Mouse (Mus musculus): ENCODE measurements around the gene Atp8a2.

Gene Atp8a2

GRCm38 (mm10) chr14:60148893-60149292, 48.1 kb downstream of the Atp8a2 start:
- DNase-seq, result peak; percentile 45

GRCm38 (mm10) chr14:60143234-60143633, 53.7 kb downstream of the Atp8a2 start:
- peak; percentile 29 for DNase-seq

- peak; percentile 28 for DNase-seq
These were observed 58.6 kb downstream of the Atp8a2 start for GRCm38 (mm10) chr14:60138339-60138738.

GRCm38 (mm10) chr14:60137812-60138211, 59.2 kb downstream of the Atp8a2 start:
- peak; percentile 17 for DNase-seq

DNA sequence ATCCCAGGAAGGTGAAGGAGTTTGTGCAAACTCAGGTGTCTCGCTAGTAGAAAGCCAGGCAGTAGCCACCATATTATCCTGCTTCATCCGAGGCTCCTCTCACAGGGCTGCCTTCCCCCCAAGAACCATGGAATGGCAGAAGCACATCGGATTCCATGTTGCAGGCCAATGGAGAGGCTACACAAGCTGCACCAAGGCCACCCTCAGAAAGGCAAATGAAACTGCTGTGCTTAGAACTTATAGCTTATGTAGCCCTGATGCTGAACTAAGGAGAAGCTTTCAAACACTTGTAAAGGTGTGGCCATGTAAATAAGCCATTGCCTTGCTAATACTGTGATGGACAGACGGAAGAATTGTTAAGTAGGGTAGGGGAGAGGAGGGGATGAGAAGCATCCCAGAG, 61.2 kb downstream of the Atp8a2 start:
- DNase-seq, result peak; percentile 59

DNA sequence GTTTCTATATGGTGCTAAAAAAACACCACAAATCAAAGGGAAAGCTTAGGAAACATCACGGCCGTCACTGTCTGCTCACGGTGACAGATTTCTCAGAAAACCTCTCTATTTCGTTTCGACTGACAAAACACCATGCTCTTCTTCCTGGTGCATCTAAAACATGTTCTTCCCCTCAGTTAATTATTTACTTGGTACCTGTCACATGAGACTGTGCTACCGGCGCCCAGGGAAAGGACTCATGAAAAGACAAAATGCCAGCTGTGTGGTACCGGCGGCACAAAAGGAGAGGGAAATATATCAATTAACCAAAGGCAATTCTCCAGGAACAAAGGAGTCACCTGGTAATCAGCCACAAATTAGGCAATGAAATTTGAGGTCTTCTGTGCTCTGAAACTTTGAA, 62.3 kb downstream of the Atp8a2 start:
- DNase-seq, result peak; percentile 73

- DNase-seq, result peak; percentile 66
These were observed 65.6 kb downstream of the Atp8a2 start for GRCm38 (mm10) chr14:60131196-60131876.

DNA sequence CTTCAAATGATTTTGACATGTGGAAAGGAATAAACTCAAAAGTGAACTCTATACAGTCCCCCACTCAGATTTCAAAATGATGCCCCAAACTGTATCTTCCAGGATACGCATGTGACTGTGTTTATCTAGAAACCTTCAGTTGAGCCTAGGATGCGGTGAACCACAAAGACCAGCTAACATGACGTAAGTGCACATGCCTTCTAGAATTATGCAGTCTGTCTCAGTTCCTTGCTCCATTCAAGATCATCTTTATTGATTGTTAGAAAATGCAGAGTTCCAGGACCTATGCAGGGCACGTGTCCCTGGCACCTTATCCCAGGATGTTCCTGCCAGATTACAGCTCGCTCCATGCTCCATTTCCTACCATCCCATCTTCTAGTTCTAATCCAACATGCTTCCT, 67.4 kb downstream of the Atp8a2 start:
- DNase-seq, result peak; percentile 63

DNA sequence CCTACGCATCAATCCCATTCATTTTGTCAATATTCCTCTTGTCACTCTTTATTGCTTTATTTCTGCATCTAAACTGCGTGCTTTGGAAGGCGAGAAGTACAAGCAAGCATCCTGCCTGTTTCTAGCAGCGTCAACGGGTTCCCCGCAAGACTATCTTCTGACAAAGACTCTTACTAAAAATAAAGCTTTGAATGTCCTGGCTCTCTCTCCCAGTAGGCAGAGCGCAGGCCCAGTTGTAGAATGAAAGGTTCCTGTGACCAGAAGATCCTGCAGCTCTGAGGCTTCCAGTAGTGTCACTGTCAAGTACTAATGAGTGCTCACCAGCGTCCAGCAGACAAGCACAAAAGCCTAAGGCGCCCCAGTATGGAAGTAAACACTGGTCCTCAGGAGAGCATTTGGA, 71.8 kb downstream of the Atp8a2 start:
- peak; percentile 43 for DNase-seq

GRCm38 (mm10) chr14:60121572-60121971, 75.4 kb downstream of the Atp8a2 start:
- DNase-seq, result peak; percentile 53

- DNase-seq, result peak; percentile 7
These were observed 79.0 kb downstream of the Atp8a2 start for GRCm38 (mm10) chr14:60117792-60118585.

DNA sequence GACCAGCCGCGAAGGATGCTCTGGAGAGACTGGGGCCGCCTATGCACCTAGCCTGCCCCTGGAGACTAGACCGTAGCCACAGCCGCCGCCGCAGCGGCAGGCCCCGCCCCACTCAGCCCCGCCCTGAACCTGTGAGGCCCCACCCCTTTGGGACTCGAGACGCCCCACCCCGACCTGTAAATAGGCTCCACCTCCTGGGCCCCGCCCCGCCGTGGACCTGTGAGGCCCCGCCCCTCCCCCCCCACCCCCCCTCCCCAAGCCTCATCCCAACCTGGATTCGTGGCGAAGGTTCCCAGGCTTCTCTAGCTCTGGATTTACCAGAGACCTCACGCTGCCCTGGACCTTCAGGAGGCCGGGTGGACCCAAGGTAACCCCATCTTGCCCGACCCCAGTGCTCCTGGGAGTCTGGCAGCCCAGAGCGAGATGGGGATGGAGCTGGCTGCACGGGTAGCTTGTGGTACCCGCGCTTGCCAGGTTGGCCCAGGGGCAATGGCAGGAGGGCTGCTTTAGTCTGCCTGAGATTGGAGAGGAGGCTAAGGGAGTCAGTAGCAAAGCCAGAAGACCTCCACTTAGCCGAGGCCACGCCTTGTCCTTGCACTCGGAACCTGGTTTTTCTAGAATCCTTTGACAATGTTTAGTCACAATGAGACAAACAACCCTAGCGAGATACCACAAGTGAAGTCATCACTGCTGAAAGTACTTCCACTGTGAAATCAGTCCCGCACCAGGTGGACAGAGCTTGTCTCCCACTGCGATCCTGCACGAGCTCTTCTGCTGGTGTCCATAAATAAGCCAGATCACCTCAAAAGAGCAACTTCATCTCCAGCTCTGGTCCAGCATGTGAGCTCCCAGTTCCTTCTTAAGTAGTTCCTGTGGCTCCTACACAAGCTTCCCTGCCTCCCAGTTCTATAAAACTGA, 109.9 kb downstream of the Atp8a2 start:
- DNase-seq, result peak; percentile 80

- peak; percentile 75 for DNase-seq
These were observed 110.6 kb downstream of the Atp8a2 start for GRCm38 (mm10) chr14:60086254-60086807.

DNA sequence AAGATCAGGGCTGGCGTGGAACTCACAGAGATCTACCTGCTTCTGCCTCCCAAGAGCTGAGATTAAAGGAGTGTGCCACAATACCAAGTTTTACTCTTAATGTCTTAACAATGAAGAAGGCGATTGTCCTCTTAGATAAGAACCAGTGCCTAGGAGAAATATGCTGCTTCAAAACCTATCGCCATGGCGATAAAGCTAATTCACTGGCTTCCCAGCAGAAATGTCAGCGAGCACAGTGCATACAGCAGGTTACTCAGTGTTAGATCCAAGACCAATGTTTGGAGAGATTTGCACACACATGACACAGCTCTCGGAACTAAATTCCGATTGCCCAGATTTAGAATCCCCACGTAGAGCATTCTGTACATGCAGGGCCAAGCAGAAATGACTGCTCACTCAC, 114.2 kb downstream of the Atp8a2 start:
- peak; percentile 8 for DNase-seq

GRCm38 (mm10) chr14:60072496-60072895, 124.5 kb downstream of the Atp8a2 start:
- peak; percentile 56 for DNase-seq

- DNase-seq, result peak; percentile 74
These were observed 131.8 kb downstream of the Atp8a2 start for GRCm38 (mm10) chr14:60065186-60065585.

- DNase-seq, result peak; percentile 50
These were observed 136.0 kb downstream of the Atp8a2 start for GRCm38 (mm10) chr14:60061023-60061422.

DNA sequence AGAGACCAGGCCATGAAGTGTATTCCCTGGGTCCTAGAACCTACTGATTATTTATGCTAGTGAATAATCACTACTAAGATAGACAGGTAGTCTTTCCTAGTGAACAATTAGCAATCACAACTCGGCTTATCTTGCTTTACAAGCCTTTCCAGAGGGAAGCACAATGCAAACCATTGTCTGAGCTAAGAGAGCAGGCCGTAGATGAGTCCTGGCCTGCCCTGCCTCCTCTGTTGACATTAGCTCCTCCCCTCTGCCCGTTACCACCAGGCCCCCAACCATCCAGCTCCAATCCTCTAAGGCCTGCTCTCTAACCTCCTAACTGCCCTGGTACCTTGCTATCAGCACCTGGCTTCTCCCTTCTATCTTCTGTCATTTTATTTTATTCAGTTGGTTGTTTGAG, 138.1 kb downstream of the Atp8a2 start:
- DNase-seq, result no peak

GRCm38 (mm10) chr14:60055231-60055630, 141.7 kb downstream of the Atp8a2 start:
- DNase-seq, result peak; percentile 54

- DNase-seq, result no peak
These were observed 166.3 kb downstream of the Atp8a2 start for GRCm38 (mm10) chr14:60030666-60031065.

GRCm38 (mm10) chr14:60027139-60027538, 169.8 kb downstream of the Atp8a2 start:
- peak; percentile 72 for DNase-seq

DNA sequence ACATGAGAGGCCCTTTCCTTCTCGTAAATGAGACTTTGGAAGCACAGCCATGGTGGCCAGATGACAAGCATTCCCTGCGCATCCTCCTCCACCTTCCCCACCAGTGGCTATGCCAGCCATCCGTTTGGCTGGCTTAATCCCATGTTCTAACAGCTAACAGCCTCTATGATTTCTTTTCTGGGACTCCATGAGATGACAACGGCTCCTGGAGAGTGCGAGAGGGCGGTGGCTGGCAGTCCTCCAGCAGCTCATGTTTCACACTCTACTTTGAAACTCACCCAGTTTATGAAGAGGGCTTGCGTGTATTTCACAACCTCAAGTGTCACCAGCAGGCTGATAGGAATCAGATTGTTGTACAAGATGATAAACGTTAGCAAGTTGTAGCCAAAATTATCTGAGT, 170.3 kb downstream of the Atp8a2 start:
- peak; percentile 89 for DNase-seq

GRCm38 (mm10) chr14:60015891-60016290, 181.1 kb downstream of the Atp8a2 start:
- peak; percentile 76 for DNase-seq

Measured in heart, adult 11 months (tissue).